Mouse (Mus musculus): ENCODE data around the gene Tmem273. TPM values are rescaled to one million over a fixed set of nuclear protein-coding genes. Genes with fewer than 3 reads are reported as not detected.

Gene Tmem273
- total and polyA plus RNA-seq, 2 experiments: 1.3 to 2.0 TPM

- no peaks in the 10 kb centered on the region for H3K79me2 ChIP-seq (ENCODE audit: control insufficient read depth, insufficient read depth, low read length)
- TF ChIP-seq POLR2A (IDR thresholded peaks at IDR 0.05; ENCODE audit: extremely low read depth, insufficient read depth, low read length): no peak
- no peak for TF ChIP-seq CTCF (IDR thresholded peaks at IDR 0.05; ENCODE audit: low read depth, low read length)
- H3K27ac ChIP-seq (replicated peaks; ENCODE audit: insufficient read depth, low read depth, low read length): no peak overlapping the region
- H3K9ac ChIP-seq (ENCODE audit: low read depth, low read length): no peak overlapping the region
- no peak for DNase-seq (ENCODE audit: extremely low read depth, low read depth, low spot score)
- H3K4me1 ChIP-seq (ENCODE audit: control insufficient read depth, insufficient read depth, low read length): peaks cover 7% of the 10 kb centered on the region; the same call in 1 of the 2 replicates
- H3K4me3 ChIP-seq (ENCODE audit: insufficient read depth, low read depth, low read length): no peak overlapping the region
- WGBS: 49% methylated on average over 5 of the region's 5 CpGs
- no peaks in the 10 kb centered on the region for H3K36me3 ChIP-seq (ENCODE audit: control insufficient read depth, insufficient read depth, low read length)
- H3K27me3 ChIP-seq (ENCODE audit: control insufficient read depth, insufficient read depth, low read length): peaks cover 6% of the 10 kb centered on the region; the same call in 1 of the 2 replicates
Measured at GRCm38 (mm10) chr14:32856246-32856645, 70.5 kb downstream of the Tmem273 start.

GRCm38 (mm10) chr14:32856681-32857328, 71.0 kb downstream of the Tmem273 start, which contains the start of gene Vstm4:
Vstm4 (plus strand) TSS chr14:32856756.
- TF ChIP-seq POLR2A (IDR thresholded peaks at IDR 0.05; ENCODE audit: extremely low read depth, insufficient read depth, low read length) (no peak), CTCF (IDR thresholded peaks at IDR 0.05; ENCODE audit: low read depth, low read length) (no peak)
- Histone ChIP-seq H3K79me2 (ENCODE audit: control insufficient read depth, insufficient read depth, low read length) (no peaks in the 10 kb centered on the region), H3K36me3 (ENCODE audit: control insufficient read depth, insufficient read depth, low read length) (no peaks in the 10 kb centered on the region), H3K4me3 (ENCODE audit: insufficient read depth, low read depth, low read length) (peak within 1 kb of the TSS; percentile 69), H3K27ac (replicated peaks; ENCODE audit: insufficient read depth, low read depth, low read length) (peak within 1 kb of the TSS; percentile 48), H3K4me1 (ENCODE audit: control insufficient read depth, insufficient read depth, low read length) (peaks cover 7% of the 10 kb centered on the region; the same call in 1 of the 2 replicates), H3K9ac (ENCODE audit: low read depth, low read length) (peak within 1 kb of the TSS; percentile 79), H3K27me3 (ENCODE audit: control insufficient read depth, insufficient read depth, low read length) (peaks cover 6% of the 10 kb centered on the region; the same call in 1 of the 2 replicates)
- WGBS: 3% methylated on average over 66 of the region's 68 CpGs
- peak; percentile 12 for DNase-seq (ENCODE audit: extremely low read depth, low read depth, low spot score)

GRCm38 (mm10) chr14:32858361-32858760, 72.6 kb downstream of the Tmem273 start:
- Histone ChIP-seq H3K4me3 (ENCODE audit: insufficient read depth, low read depth, low read length) (no peak overlapping the region), H3K9ac (ENCODE audit: low read depth, low read length) (no peak overlapping the region), H3K27me3 (ENCODE audit: control insufficient read depth, insufficient read depth, low read length) (peaks cover 6% of the 10 kb centered on the region; the same call in 1 of the 2 replicates), H3K36me3 (ENCODE audit: control insufficient read depth, insufficient read depth, low read length) (no peaks in the 10 kb centered on the region), H3K79me2 (ENCODE audit: control insufficient read depth, insufficient read depth, low read length) (no peaks in the 10 kb centered on the region), H3K27ac (replicated peaks; ENCODE audit: insufficient read depth, low read depth, low read length) (no peak overlapping the region), H3K4me1 (ENCODE audit: control insufficient read depth, insufficient read depth, low read length) (peaks cover 7% of the 10 kb centered on the region; the same call in 1 of the 2 replicates)
- 70% methylated on average over 10 of the region's 10 CpGs for WGBS
- TF ChIP-seq CTCF (IDR thresholded peaks at IDR 0.05; ENCODE audit: low read depth, low read length) (no peak), POLR2A (IDR thresholded peaks at IDR 0.05; ENCODE audit: extremely low read depth, insufficient read depth, low read length) (no peak)
- no peak for DNase-seq (ENCODE audit: extremely low read depth, low read depth, low spot score)

- peaks cover 7% of the 10 kb centered on the region; the same call in 1 of the 2 replicates for H3K4me1 ChIP-seq (ENCODE audit: control insufficient read depth, insufficient read depth, low read length)
- H3K27me3 ChIP-seq (ENCODE audit: control insufficient read depth, insufficient read depth, low read length): peaks cover 6% of the 10 kb centered on the region; the same call in 1 of the 2 replicates
Measured at GRCm38 (mm10) chr14:32858941-32859510, 73.3 kb downstream of the Tmem273 start.

GRCm38 (mm10) chr14:32859831-32860569, 74.2 kb downstream of the Tmem273 start:
- no peak for DNase-seq (ENCODE audit: extremely low read depth, low read depth, low spot score)
- H3K27ac ChIP-seq (replicated peaks; ENCODE audit: insufficient read depth, low read depth, low read length): no peak overlapping the region
- TF ChIP-seq CTCF (IDR thresholded peaks at IDR 0.05; ENCODE audit: low read depth, low read length): no peak
- TF ChIP-seq POLR2A (IDR thresholded peaks at IDR 0.05; ENCODE audit: extremely low read depth, insufficient read depth, low read length): no peak
- no peak overlapping the region for H3K4me3 ChIP-seq (ENCODE audit: insufficient read depth, low read depth, low read length)
- H3K36me3 ChIP-seq (ENCODE audit: control insufficient read depth, insufficient read depth, low read length): no peaks in the 10 kb centered on the region
- no peak overlapping the region for H3K9ac ChIP-seq (ENCODE audit: low read depth, low read length)
- no peaks in the 10 kb centered on the region for H3K79me2 ChIP-seq (ENCODE audit: control insufficient read depth, insufficient read depth, low read length)
- H3K4me1 ChIP-seq (ENCODE audit: control insufficient read depth, insufficient read depth, low read length): peaks cover 7% of the 10 kb centered on the region; the same call in 1 of the 2 replicates
- peaks cover 6% of the 10 kb centered on the region; the same call in 1 of the 2 replicates for H3K27me3 ChIP-seq (ENCODE audit: control insufficient read depth, insufficient read depth, low read length)
- WGBS: 63% methylated on average over 11 of the region's 11 CpGs

More at GRCm38 (mm10) chr14:32858941-32859510, 73.3 kb downstream of the Tmem273 start:
- Histone ChIP-seq H3K9ac (ENCODE audit: low read depth, low read length) (no peak overlapping the region), H3K27ac (replicated peaks; ENCODE audit: insufficient read depth, low read depth, low read length) (no peak overlapping the region), H3K79me2 (ENCODE audit: control insufficient read depth, insufficient read depth, low read length) (no peaks in the 10 kb centered on the region), H3K4me3 (ENCODE audit: insufficient read depth, low read depth, low read length) (no peak overlapping the region), H3K36me3 (ENCODE audit: control insufficient read depth, insufficient read depth, low read length) (no peaks in the 10 kb centered on the region)
- WGBS: 76% methylated on average over 6 of the region's 6 CpGs
- no peak for DNase-seq (ENCODE audit: extremely low read depth, low read depth, low spot score)
- no peak for TF ChIP-seq CTCF (IDR thresholded peaks at IDR 0.05; ENCODE audit: low read depth, low read length)
- TF ChIP-seq POLR2A (IDR thresholded peaks at IDR 0.05; ENCODE audit: extremely low read depth, insufficient read depth, low read length): no peak
